Mouse (Mus musculus) inflammation-experienced regulatory T-cells, adult 16 weeks (primary cell): ENCODE data around the gene Msantd4. TPM values are rescaled to one million over a fixed set of nuclear protein-coding genes. Genes with fewer than 3 reads are reported as not detected.

ENCODE experiments used
- polyA plus RNA-seq: library from polyadenylated mRNA; unstranded; fragments of 100-300 nt; shearing (Covaris generic); gene quantifications from one replicate; pipeline ENCODE4 v1.2.1, GENCODE M21; 2017

The Msantd4 gene
- polyA plus RNA-seq = 26.9 TPM

DNA sequence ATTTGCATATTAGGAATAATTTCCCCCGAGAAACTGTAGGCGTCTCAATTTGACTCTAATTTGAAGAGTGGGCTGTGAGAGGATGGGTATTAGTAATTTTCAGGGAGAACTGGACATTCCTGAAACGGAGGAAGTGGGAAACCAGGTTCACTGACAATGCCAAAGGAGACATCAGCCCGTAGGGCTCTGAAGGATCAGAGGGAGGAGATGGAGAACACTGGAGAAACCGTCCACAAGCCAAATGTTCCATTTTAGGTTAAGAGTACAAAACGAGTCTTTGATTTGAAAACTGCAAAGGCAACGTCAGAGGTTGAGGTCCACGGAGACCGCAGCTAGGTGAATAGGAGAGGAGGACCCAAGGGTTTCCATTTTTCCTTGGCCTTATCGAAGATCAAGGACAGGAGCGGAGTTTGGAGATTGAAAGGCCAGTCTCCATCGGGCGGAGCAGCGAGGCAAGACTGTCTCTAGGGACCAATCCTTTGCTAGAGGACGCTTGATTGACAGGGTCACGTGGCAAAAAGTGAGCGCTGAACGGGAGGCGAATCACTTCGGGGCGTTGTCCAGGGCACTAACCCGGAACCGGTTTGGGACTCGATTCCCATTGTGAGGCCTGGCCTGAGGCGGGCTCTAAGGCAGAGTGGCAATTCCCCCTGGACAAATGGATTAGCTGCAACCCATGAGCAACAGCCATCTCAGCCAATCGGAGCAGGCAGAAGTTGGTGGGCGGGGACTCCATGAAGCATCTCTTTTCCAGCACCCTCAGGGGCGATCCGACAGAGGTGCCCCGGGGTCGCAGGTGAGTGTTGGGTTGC lies at the start of gene Msantd4:
TSS of gene Msantd4 (plus strand) at position 735 of the 812 bp plus-strand sequence.

Other genes with a start within 250 kb of the Msantd4 start
- 31.5 TPM for gene Aasdhppt, start 67.1 kb upstream of the Msantd4 start, polyA plus RNA-seq
- gene Kbtbd3, start 66.7 kb upstream of the Msantd4 start, polyA plus RNA-seq = 10.2 TPM